Mouse (Mus musculus): Measurements from ENCODE around the gene Stk40. TPM values are rescaled to one million over a fixed set of nuclear protein-coding genes. Genes with fewer than 3 reads are reported as not detected.
A peak's percentile ranks its signal among the peaks of the same experiment; 100 is the strongest.

Gene Stk40
- polyA plus RNA-seq, 1 experiment from 2014 or later = 28.5 TPM

DNA sequence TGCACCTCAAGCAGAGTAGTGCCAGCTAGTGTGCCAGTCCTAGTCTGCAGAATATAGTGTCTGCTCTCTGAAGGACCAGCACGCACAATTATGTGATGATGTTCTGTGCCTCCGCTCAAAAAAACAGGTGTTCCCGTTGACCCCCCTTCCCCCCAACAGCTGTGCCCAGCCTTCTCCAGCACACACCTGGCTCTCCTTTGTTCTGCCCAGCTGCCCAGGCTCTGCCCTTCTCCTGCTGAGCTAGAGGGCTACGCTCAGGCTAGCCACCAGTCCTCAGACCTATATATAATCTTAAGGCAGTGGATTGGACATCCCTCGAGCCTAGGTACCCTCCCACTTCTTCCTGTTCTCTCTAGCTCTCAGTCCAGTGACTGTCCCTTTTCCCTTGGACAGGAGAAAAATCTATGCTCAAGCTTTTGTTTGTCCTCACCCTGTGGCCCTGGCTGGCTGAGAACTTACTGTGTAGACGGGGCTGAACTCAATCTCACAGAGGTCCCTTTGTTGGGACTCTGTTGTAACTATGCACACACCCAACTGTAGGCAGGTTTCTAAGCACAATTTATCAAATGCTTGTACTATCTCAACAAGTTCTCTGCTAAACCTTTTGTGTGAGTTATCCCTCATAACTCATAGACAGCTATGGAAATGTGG is 12.2 kb downstream of the Stk40 start:
- no peak overlapping the region for H3K4me2 ChIP-seq (ENCODE audit: low read depth, low read length)
- no peaks in the 10 kb centered on the region for H3K9me3 ChIP-seq (ENCODE audit: control insufficient read depth, low read length)
- no peak overlapping the region for H3K4me3 ChIP-seq (ENCODE audit: low read length)
- 70% methylated on average over 6 of the region's 6 CpGs for WGBS
- H3K9ac ChIP-seq (ENCODE audit: low read depth, low read length) = no peak overlapping the region
- no peaks in the 10 kb centered on the region for H3K36me3 ChIP-seq (ENCODE audit: control insufficient read depth, insufficient read depth, low read length)
- peaks cover 11% of the 10 kb centered on the region for H3K4me1 ChIP-seq (ENCODE audit: control insufficient read depth, insufficient read depth, low read length)
- ATAC-seq = no peak
- no peak overlapping the region for H3K27ac ChIP-seq (ENCODE audit: low read length)
- H3K27me3 ChIP-seq (replicated peaks; ENCODE audit: control insufficient read depth, insufficient read depth, low read length) = no peaks in the 10 kb centered on the region

DNA sequence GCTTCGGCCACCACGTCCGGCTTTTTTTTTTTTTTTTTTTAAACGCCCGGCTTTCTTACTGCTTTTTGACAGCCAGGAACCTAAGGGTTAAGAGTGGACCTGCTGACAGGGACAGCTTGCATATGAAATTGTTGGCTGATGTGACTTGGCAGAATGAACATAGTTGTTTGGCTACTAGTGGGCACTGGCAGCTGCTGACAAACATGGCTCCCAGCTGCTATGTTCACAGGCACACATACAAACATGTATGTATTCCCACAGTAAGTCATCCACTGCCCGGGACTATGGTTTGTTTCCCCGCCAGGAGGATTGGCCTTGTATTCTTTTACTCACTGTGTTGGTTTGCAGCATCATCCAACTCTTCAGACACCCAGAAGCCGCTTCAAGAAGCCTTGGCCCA is 13.4 kb downstream of the Stk40 start:
- Histone ChIP-seq H3K9ac (ENCODE audit: low read depth, low read length) (no peak overlapping the region), H3K4me2 (ENCODE audit: low read depth, low read length) (no peak overlapping the region), H3K4me1 (ENCODE audit: control insufficient read depth, insufficient read depth, low read length) (peaks cover 8% of the 10 kb centered on the region; the same call in 1 of the 2 replicates), H3K4me3 (ENCODE audit: low read length) (no peak overlapping the region), H3K27me3 (replicated peaks; ENCODE audit: control insufficient read depth, insufficient read depth, low read length) (no peaks in the 10 kb centered on the region), H3K9me3 (ENCODE audit: control insufficient read depth, low read length) (0 out of 2 replicates have a peak, but pooled peaks cover 5% of the 10 kb centered on the region), H3K36me3 (ENCODE audit: control insufficient read depth, insufficient read depth, low read length) (peaks cover 5% of the 10 kb centered on the region), H3K27ac (ENCODE audit: low read length) (no peak overlapping the region)
- 78% methylated on average over 8 of the region's 8 CpGs for WGBS
- no peak for ATAC-seq

DNA sequence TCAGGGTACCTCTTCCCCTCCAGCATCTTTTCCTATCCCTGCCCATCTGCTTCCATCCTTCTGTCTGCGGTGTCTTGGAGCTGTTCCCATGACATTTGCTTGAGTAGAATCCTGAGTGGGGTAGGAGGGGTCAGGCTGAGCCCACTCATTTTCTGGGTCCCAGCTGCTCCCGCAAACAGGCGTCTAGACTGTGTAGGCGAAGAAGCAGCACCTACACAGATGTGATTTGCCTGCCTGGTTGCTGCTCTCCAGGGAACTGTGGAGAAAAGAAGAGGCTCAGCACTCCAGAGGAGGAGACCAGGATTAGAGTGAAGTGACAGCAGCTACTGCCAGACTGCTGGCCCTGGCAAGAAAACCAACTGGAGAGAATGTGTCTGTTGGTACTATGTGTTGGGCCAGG is 14.9 kb downstream of the Stk40 start:
- WGBS = 80% methylated on average over 4 of the region's 4 CpGs
- Histone ChIP-seq H3K9ac (ENCODE audit: low read depth, low read length) (no peak overlapping the region), H3K27me3 (replicated peaks; ENCODE audit: control insufficient read depth, insufficient read depth, low read length) (no peaks in the 10 kb centered on the region), H3K9me3 (ENCODE audit: control insufficient read depth, low read length) (0 out of 2 replicates have a peak, but pooled peaks cover 5% of the 10 kb centered on the region), H3K4me3 (ENCODE audit: low read length) (no peak overlapping the region), H3K27ac (ENCODE audit: low read length) (no peak overlapping the region), H3K4me2 (ENCODE audit: low read depth, low read length) (no peak overlapping the region), H3K4me1 (ENCODE audit: control insufficient read depth, insufficient read depth, low read length) (0 out of 2 replicates have a peak, but pooled peaks cover 3% of the 10 kb centered on the region), H3K36me3 (ENCODE audit: control insufficient read depth, insufficient read depth, low read length) (peaks cover 7% of the 10 kb centered on the region)
- ATAC-seq = no peak

DNA sequence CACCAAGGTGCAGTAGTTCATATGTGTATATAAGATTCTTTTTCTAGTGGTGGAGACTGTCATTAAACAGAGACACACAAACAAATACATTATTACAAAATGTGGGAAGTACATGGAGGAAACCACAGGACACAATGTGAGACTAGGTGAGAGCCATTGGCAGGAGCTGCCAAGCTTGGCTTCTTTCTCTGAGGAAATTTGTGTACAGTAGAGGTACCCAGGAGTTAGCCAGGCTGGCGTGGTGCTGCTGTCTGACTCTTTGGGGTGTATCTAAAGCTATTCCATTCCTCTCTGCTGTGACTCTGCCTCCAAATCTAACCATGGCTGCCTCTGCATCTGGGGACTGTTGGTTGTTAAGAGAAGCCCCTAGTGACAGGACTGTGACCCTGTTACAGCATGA is 15.3 kb downstream of the Stk40 start:
- peaks cover 7% of the 10 kb centered on the region for H3K36me3 ChIP-seq (ENCODE audit: control insufficient read depth, insufficient read depth, low read length)
- H3K9ac ChIP-seq (ENCODE audit: low read depth, low read length) = no peak overlapping the region
- H3K4me3 ChIP-seq (ENCODE audit: low read length) = no peak overlapping the region
- H3K27ac ChIP-seq (ENCODE audit: low read length) = no peak overlapping the region
- H3K9me3 ChIP-seq (ENCODE audit: control insufficient read depth, low read length) = 0 out of 2 replicates have a peak, but pooled peaks cover 5% of the 10 kb centered on the region
- H3K27me3 ChIP-seq (replicated peaks; ENCODE audit: control insufficient read depth, insufficient read depth, low read length) = no peaks in the 10 kb centered on the region
- H3K4me1 ChIP-seq (ENCODE audit: control insufficient read depth, insufficient read depth, low read length) = no peaks in the 10 kb centered on the region
- no peak overlapping the region for H3K4me2 ChIP-seq (ENCODE audit: low read depth, low read length)
- 76% methylated on average over 1 of the region's 1 CpGs for WGBS
- no peak for ATAC-seq

DNA sequence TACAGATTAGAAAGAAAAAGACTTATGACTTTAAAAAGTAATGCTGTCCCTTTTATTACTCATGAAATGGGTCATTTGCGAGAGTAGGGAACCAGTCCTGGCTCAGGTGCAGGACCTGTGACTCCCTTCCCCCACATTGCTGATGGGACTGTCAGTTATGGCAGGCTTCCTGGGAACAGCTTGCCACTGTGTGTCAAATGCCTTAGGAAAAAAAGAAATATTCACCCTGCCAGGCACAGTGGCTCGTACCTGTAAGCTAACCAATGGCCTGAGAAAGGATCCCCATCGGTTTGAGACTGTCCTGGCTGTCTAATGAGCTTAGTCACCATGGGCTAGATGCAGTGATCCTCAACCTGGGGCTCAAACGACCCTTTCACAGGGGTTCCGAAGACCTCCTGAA is 16.3 kb downstream of the Stk40 start:
- H3K36me3 ChIP-seq (ENCODE audit: control insufficient read depth, insufficient read depth, low read length) = peaks cover 7% of the 10 kb centered on the region
- no peak overlapping the region for H3K9ac ChIP-seq (ENCODE audit: low read depth, low read length)
- H3K4me2 ChIP-seq (ENCODE audit: low read depth, low read length) = no peak overlapping the region
- WGBS = 88% methylated on average over 5 of the region's 5 CpGs
- H3K27me3 ChIP-seq (replicated peaks; ENCODE audit: control insufficient read depth, insufficient read depth, low read length) = no peaks in the 10 kb centered on the region
- ATAC-seq = no peak
- H3K4me3 ChIP-seq (ENCODE audit: low read length) = no peak overlapping the region
- no peak overlapping the region for H3K27ac ChIP-seq (ENCODE audit: low read length)
- H3K4me1 ChIP-seq (ENCODE audit: control insufficient read depth, insufficient read depth, low read length) = no peaks in the 10 kb centered on the region
- H3K9me3 ChIP-seq (ENCODE audit: control insufficient read depth, low read length) = 0 out of 2 replicates have a peak, but pooled peaks cover 5% of the 10 kb centered on the region

DNA sequence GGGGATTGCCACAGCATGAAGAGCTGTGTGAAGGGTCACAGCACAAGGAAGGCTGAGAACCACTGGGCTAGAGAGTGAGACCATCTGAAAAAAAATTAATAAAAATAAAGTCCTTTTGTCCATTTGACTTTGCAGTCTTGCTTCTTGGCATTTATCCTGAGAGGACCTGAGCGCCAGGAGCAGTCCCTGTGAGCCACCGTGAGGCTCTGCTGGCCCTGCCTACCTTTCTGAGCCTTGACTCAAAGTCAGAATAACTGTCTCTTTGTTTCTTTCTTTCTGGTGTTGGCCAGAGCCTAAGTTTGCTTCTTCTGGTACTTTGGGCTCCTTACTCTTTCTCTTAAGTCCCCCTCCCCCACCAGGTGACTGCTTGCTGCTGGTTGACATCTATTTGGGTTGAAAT is 16.7 kb downstream of the Stk40 start:
- Histone ChIP-seq H3K4me2 (ENCODE audit: low read depth, low read length) (no peak overlapping the region), H3K27me3 (replicated peaks; ENCODE audit: control insufficient read depth, insufficient read depth, low read length) (no peaks in the 10 kb centered on the region), H3K4me3 (ENCODE audit: low read length) (no peak overlapping the region), H3K36me3 (ENCODE audit: control insufficient read depth, insufficient read depth, low read length) (peaks cover 8% of the 10 kb centered on the region), H3K27ac (ENCODE audit: low read length) (no peak overlapping the region), H3K4me1 (ENCODE audit: control insufficient read depth, insufficient read depth, low read length) (no peaks in the 10 kb centered on the region), H3K9me3 (ENCODE audit: control insufficient read depth, low read length) (0 out of 2 replicates have a peak, but pooled peaks cover 5% of the 10 kb centered on the region), H3K9ac (ENCODE audit: low read depth, low read length) (no peak overlapping the region)
- 96% methylated on average over 2 of the region's 2 CpGs for WGBS
- ATAC-seq = no peak

DNA sequence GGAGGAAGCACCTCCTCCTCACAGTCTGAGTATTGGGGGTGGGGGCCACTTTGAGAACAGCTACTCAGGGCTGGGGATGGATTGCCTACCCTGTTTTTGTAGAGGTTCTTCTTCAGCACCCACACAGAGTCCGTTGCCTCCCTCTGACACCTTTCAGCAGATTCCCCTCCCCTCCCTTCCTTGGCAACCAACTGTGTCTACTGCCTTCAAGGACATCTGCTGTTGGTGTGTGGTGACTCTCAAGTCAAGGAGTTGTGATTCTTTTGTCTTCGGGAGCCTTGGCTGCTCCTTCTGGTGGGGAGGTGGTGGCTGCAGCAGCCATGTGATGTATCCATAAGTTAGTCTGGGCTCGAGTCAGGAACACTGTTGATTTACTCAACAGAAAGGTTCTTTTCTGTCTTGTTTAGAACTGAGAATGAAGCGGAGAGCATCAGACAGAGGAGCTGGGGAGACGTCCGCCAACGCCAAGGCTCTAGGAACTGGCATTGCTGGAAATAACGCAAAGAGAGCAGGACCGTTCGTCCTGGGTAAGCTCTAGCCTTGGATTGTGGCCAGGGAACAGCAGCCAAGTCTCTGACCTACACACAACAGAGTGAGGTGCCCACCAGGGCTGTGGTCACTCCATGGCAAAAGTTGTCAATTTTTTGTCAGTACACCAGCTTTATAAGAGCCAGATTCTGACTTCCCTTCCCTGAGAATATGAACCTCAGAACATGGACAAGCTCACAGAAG is 19.7 kb downstream of the Stk40 start:
- Histone ChIP-seq H3K9me3 (ENCODE audit: control insufficient read depth, low read length) (0 out of 2 replicates have a peak, but pooled peaks cover 5% of the 10 kb centered on the region), H3K27me3 (replicated peaks; ENCODE audit: control insufficient read depth, insufficient read depth, low read length) (no peaks in the 10 kb centered on the region), H3K4me2 (ENCODE audit: low read depth, low read length) (no peak overlapping the region), H3K27ac (ENCODE audit: low read length) (no peak overlapping the region), H3K4me1 (ENCODE audit: control insufficient read depth, insufficient read depth, low read length) (no peaks in the 10 kb centered on the region), H3K9ac (ENCODE audit: low read depth, low read length) (no peak overlapping the region), H3K36me3 (ENCODE audit: control insufficient read depth, insufficient read depth, low read length) (peaks cover 11% of the 10 kb centered on the region), H3K4me3 (ENCODE audit: low read length) (no peak overlapping the region)
- WGBS = 79% methylated on average over 10 of the region's 10 CpGs
- no peak for ATAC-seq

DNA sequence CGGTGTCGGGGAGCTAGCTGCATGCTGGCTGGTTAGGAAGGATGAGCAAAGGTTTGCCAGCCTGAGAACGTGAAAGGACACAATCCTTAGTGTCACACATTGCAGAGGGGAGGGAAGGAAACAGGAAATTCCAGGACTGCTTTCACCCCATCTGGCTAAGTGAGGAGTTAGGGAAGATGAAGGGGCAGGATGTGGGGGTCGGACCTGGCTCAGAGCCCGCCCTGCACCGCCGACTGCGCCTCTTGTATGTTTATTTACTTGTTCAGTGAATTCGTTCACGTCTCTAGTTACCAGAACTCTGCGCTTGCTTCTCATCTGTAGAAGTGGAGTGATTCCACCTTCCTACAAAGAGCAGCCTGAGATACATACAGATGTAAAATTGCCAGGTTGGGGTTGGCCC is 26.7 kb downstream of the Stk40 start:
- Histone ChIP-seq H3K4me2 (ENCODE audit: low read depth, low read length) (no peak overlapping the region), H3K4me3 (ENCODE audit: low read length) (no peak overlapping the region), H3K9ac (ENCODE audit: low read depth, low read length) (no peak overlapping the region), H3K9me3 (ENCODE audit: control insufficient read depth, low read length) (no peaks in the 10 kb centered on the region), H3K27ac (ENCODE audit: low read length) (peak overlapping the region; percentile 78), H3K36me3 (ENCODE audit: control insufficient read depth, insufficient read depth, low read length) (peaks cover 19% of the 10 kb centered on the region), H3K4me1 (ENCODE audit: control insufficient read depth, insufficient read depth, low read length) (peaks cover 22% of the 10 kb centered on the region), H3K27me3 (replicated peaks; ENCODE audit: control insufficient read depth, insufficient read depth, low read length) (no peaks in the 10 kb centered on the region)
- peak; percentile 70 for ATAC-seq
- 48% methylated on average over 11 of the region's 11 CpGs for WGBS

DNA sequence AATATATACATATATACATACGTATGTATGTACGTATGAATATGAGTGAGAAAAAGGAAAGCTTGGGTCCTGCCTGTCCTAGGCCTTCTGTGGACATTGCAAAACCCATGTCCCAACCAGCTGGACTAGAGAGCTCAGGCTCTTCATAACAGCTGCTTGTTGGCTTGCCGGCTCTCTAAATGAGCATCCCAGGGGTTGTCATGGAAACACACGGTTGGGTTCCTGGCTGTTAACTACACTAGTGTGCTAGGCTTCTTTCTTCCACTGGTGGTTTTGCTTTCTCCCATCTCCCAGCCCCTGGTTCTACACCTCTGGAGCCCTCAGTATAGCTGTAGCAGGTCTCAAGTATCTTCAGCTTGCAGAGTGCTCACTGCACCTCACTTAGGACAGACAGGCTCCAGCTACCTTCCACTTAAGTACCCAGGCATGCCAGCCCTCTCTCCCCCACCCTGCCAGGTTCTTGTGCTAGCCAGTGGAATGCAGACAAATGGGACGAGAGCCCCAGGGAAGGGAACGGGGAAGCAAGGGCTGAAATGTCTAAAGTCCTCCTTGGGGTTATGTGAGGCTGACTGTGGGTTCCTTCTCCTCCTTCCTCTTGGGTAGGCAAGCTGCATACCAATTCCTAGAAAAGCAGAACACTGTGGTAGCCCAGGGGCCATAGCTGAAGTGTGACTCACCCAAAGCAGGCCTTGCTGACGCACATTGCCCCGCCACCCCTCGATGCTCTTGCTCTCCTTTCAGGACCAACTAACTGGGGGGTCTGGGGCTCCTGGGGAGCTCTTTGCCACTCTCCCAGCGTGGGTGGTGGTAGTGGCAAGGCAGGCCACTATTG is 27.7 kb downstream of the Stk40 start:
- H3K4me3 ChIP-seq (ENCODE audit: low read length) = no peak overlapping the region
- no peak overlapping the region for H3K4me2 ChIP-seq (ENCODE audit: low read depth, low read length)
- ATAC-seq = peak; percentile 61
- peak overlapping the region; percentile 65 for H3K27ac ChIP-seq (ENCODE audit: low read length)
- WGBS = 53% methylated on average over 10 of the region's 10 CpGs
- peaks cover 25% of the 10 kb centered on the region for H3K36me3 ChIP-seq (ENCODE audit: control insufficient read depth, insufficient read depth, low read length)
- H3K9ac ChIP-seq (ENCODE audit: low read depth, low read length) = no peak overlapping the region
- peaks cover 22% of the 10 kb centered on the region for H3K4me1 ChIP-seq (ENCODE audit: control insufficient read depth, insufficient read depth, low read length)
- no peaks in the 10 kb centered on the region for H3K27me3 ChIP-seq (replicated peaks; ENCODE audit: control insufficient read depth, insufficient read depth, low read length)
- H3K9me3 ChIP-seq (ENCODE audit: control insufficient read depth, low read length) = no peaks in the 10 kb centered on the region

Measured in intestine, embryonic 16.5 days (tissue).